Mouse (Mus musculus) left cerebral cortex, adult 11 months (tissue): ENCODE results near the gene Arntl.
A peak's percentile ranks its signal among the peaks of the same experiment; 100 is the strongest.

Experiments
- DNase-seq: peaks from one replicate; pipeline ENCODE4 v3.0.0; 2022; ENCODE audit warnings: low spot score

Arntl gene

DNA sequence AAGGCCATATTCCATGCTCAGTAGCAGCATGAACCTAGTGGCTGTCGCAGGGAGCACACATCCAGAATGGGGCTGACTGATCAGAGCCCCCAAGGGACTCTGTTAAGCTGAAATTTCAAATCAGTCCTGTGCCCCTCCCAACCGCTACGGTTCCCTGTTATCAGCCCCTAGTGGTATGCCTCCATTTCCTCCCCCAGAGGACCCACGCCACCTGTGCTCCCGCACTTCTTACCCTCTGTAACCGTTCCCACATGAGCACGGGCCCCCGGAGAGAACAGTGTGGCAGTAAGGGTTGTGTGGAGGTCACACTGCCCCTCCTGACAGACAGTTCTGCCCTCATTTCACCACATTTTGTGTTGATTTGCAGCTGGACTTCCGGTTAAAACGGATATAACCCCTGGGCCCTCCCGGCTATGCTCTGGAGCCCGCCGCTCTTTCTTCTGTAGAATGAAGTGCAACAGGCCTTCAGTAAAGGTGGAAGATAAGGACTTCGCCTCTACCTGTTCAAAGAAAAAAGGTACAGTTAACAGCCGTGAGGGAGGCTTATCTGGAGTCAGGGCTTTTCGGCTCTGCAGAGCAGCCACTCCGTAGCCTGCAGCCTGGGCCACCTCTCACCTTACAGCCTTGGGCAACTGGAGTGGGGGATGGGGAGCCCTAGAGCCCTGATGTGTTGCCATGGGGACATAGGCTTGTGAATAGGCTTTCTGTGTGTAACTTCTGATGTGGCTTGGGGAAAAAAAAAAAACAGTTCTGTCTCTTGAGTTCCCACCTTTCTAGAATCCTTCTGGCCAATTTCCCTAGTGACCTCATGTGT is 88.0 kb downstream of the Arntl start:
- DNase-seq = no peak

DNA sequence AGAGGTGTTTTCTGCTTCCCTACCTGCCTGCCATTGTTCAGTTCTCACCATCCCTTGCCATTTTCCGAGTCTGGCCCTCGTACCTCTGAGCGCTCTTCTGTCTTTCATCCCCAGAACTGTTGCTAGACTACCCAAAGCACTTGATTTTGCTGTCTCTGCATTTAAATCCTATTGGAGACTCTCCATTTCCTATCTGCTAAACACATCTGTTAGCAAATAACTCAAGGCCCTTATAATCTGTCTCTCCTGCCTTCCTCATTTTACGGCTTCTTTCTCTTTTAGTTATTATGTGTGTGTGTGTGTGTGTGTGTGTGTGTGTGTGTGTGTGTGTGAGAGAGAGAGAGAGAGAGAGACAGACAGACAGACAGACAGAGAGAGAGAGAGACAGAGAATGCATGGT is 90.5 kb downstream of the Arntl start:
- DNase-seq = no peak

- no peak for DNase-seq
Observed at GRCm38 (mm10) chr7:113310136-113310535, 102.9 kb downstream of the Arntl start.

DNA sequence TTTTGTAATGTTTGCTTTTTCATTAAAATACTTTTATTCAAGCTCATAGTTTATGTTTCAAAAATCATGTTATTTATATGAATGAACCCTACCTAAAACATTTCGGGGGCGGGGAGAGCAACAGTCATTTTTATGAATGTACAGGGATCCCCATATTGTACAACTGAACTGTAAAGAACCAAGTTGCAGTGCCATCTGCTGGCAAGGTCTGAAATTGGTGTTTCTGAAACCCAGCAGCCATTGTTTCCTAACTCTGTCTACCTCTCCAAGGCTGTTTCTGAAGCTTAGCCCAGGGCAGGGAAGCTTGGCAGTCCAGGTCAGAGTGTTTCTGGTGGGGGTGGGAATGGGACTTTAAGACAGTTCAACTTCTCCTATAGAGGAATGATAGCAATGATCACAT is 104.5 kb downstream of the Arntl start:
- DNase-seq = peak; percentile 54

DNA sequence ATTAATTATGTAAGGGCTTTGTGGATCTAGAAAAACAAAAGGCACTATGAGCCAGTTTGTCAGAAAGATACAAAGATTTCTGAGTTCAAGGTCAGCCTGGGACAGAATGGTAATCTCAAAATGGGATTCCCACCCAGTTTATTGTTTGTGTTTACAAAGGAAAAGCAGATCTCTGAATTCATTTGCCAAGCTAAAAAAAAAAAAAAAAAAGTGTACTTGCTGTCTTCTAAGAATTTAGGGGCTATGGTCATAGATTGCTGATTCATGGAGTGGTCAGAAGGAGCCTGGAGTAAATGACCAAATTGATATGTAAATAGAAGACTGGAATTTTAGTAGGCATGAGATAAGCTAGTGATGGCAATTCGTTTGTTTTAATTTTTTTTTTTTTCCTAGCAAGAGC is 112.9 kb downstream of the Arntl start:
- no peak for DNase-seq

DNA sequence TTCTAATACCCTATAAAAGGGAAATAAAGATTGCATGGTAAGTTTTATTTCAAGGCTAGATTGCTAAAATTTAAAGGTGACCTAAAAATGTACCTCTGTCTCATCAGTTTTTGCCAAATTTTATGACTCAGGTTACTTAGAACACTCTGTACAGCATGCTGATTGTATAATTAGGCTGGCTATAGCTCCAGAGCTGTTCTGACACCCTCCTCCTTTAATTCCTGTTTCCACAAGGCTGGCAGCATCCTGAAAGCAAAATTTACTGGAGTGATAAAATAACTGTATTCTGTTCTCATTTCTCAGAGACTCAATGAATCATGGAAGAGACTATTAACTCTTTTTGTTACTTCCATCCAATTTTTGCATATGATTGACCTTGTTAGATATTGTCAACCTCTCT is 126.8 kb downstream of the Arntl start:
- peak; percentile 47 for DNase-seq

- DNase-seq = no peak
Observed at GRCm38 (mm10) chr7:113335250-113335649, 128.0 kb downstream of the Arntl start.

DNA sequence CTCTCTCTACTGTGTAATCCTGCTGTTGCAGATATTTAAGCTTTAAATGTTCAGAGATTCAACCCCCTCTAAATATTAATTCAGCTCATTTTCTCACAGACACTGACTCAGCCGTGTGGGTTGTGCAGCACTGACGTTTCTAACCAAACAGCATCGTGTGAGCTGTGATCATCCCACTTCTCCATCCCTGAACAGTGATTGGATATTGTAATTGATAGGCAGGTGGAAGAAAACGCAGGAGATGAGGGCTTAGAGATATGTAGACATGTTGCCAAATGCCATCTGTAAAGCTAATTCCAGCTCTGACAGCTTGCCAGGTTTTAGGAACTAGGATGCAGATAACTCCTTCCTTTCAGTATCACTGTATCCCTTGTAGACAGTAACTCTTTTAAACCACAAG is 140.0 kb downstream of the Arntl start:
- peak; percentile 78 for DNase-seq

GRCm38 (mm10) chr7:113347694-113348093 is 140.4 kb downstream of the Arntl start:
- no peak for DNase-seq

GRCm38 (mm10) chr7:113349089-113349488 is 141.8 kb downstream of the Arntl start:
- no peak for DNase-seq
